Mouse (Mus musculus) forebrain, embryonic 11.5 days (tissue): Measurements from ENCODE around the gene Nobox. TPM values are rescaled to one million over a fixed set of nuclear protein-coding genes. Genes with fewer than 3 reads are reported as not detected.

Experiments used
- ATAC-seq: fragments of 200-750 bp; cut with Nextera tagmentation; replicated peaks from 2 replicates; pipeline ENCODE4 v1.8.0; 2017; ENCODE audit warnings: moderate TSS enrichment; ENCODE audit not compliant: low FRiP score
- DNase-seq: peaks from one replicate; pipeline ENCODE4 v3.0.0-alpha.2; 2017; ENCODE audit warnings: low spot score
- H3K27ac ChIP-seq: fragments of 300-500 bp; sonication (generic); 2 replicates; pipeline ENCODE4 v1.5.1; 2014; ENCODE audit warnings: low read depth, low read length
- H3K27me3 ChIP-seq: fragments of 300-500 bp; sonication (generic); 2 replicates; pipeline ENCODE4 v1.6.1; 2014; ENCODE audit warnings: mild to moderate bottlenecking, low read length, mixed read lengths; ENCODE audit not compliant: control insufficient read depth, insufficient read depth
- H3K36me3 ChIP-seq: fragments of 300-500 bp; sonication (generic); 2 replicates; pipeline ENCODE4 v1.6.1; 2014; ENCODE audit warnings: mild to moderate bottlenecking, low read length, moderate library complexity, mixed read lengths; ENCODE audit not compliant: control insufficient read depth, insufficient read depth
- H3K4me1 ChIP-seq: fragments of 300-500 bp; sonication (generic); replicated peaks from 2 replicates; pipeline ENCODE4 v1.6.1; 2014; ENCODE audit warnings: low read length, mixed read lengths; ENCODE audit not compliant: control insufficient read depth, insufficient read depth
- H3K4me2 ChIP-seq: fragments of 300-500 bp; sonication (generic); 2 replicates; pipeline ENCODE4 v1.6.1; 2014; ENCODE audit warnings: low read depth, mild to moderate bottlenecking, low read length, moderate library complexity, mixed read lengths; ENCODE audit not compliant: severe bottlenecking
- H3K4me3 ChIP-seq: fragments of 300-500 bp; sonication (generic); 2 replicates; pipeline ENCODE4 v1.5.1; 2014; ENCODE audit warnings: low read depth, low read length
- H3K9ac ChIP-seq: fragments of 300-500 bp; sonication (generic); 2 replicates; pipeline ENCODE4 v1.6.1; 2014; ENCODE audit warnings: low read length
- H3K9me3 ChIP-seq: fragments of 300-500 bp; sonication (generic); 2 replicates; pipeline ENCODE4 v1.6.1; 2016; ENCODE audit warnings: low read length, mixed read lengths; ENCODE audit not compliant: control insufficient read depth
- WGBS: fragments of 180-500 bp; shearing (Covaris S2); extraction: QIAGEN DNeasy Blood & Tissue Kit; methylation state at CpG from one replicate; pipeline ENCODE4 v1.1.7; 2014; 5-methylcytosine and 5-hydroxymethylcytosine counted together
- polyA plus RNA-seq: library from polyadenylated mRNA; unstranded; fragments of >200 nt; fragmentation: Nextera tagmentation; extraction: Ambion mirVana; gene quantifications from 2 replicates; pipeline ENCODE4 v1.2.1, GENCODE M21; 2014

Gene Nobox
- polyA plus RNA-seq, 1 experiment from 2014 or later: not detected

GRCm38 (mm10) chr6:43260756-43261155 is 48.6 kb downstream of the Nobox start:
- H3K4me2 ChIP-seq: no peak overlapping the region
- H3K27ac ChIP-seq: no peak overlapping the region
- no peaks in the 10 kb centered on the region for H3K4me1 ChIP-seq
- no peaks in the 10 kb centered on the region for H3K9me3 ChIP-seq
- no peak for ATAC-seq
- H3K27me3 ChIP-seq: 0 out of 2 replicates have a peak, but pooled peaks cover 3% of the 10 kb centered on the region
- WGBS: 65% methylated on average over 2 of the region's 2 CpGs
- no peak overlapping the region for H3K4me3 ChIP-seq
- DNase-seq: no peak
- no peak overlapping the region for H3K9ac ChIP-seq
- H3K36me3 ChIP-seq: no peaks in the 10 kb centered on the region

GRCm38 (mm10) chr6:43254193-43254926 is 55.0 kb downstream of the Nobox start:
- H3K4me3 ChIP-seq: no peak overlapping the region
- H3K4me1 ChIP-seq: no peaks in the 10 kb centered on the region
- no peaks in the 10 kb centered on the region for H3K36me3 ChIP-seq
- DNase-seq (no peak), ATAC-seq (no peak)
- H3K27me3 ChIP-seq: no peaks in the 10 kb centered on the region
- WGBS: 65% methylated on average over 7 of the region's 7 CpGs
- H3K27ac ChIP-seq: no peak overlapping the region
- H3K9ac ChIP-seq: no peak overlapping the region
- no peak overlapping the region for H3K4me2 ChIP-seq
- H3K9me3 ChIP-seq: no peaks in the 10 kb centered on the region

Other genes with a start within 250 kb of the Nobox start
- gene Olfr441, start 203.2 kb downstream of the Nobox start, polyA plus RNA-seq: not detected in 2 replicates
- not detected in 2 replicates for gene Olfr237-ps1, start 163.0 kb downstream of the Nobox start, polyA plus RNA-seq
- gene Olfr437, start 146.3 kb downstream of the Nobox start, polyA plus RNA-seq: not detected in 2 replicates
- not detected in 2 replicates for gene Olfr13, start 137.4 kb downstream of the Nobox start, polyA plus RNA-seq
- gene Olfr435, start 112.4 kb downstream of the Nobox start, polyA plus RNA-seq: not detected in 2 replicates
- not detected in 2 replicates for gene Olfr434, start 96.5 kb downstream of the Nobox start, polyA plus RNA-seq
- not detected in 2 replicates for gene Olfr47, start 78.0 kb downstream of the Nobox start, polyA plus RNA-seq
- 2.2 and 2.9 TPM in 2 replicates for gene Arhgef5, start 44.0 kb downstream of the Nobox start, polyA plus RNA-seq